Mouse (Mus musculus) stomach, embryonic 16.5 days (tissue): ENCODE measurements around the gene Ankmy1. TPM values are rescaled to one million over a fixed set of nuclear protein-coding genes. Genes with fewer than 3 reads are reported as not detected.

Source experiments
- ATAC-seq: fragments of 200-750 bp; cut with Nextera tagmentation; 2 replicates; pipeline ENCODE4 v1.8.0; 2017; ENCODE audit warnings: moderate number of reproducible peaks, moderate TSS enrichment; ENCODE audit not compliant: insufficient read depth, low FRiP score
- H3K27ac ChIP-seq: fragments of 300-500 bp; sonication (generic); 2 replicates; pipeline ENCODE4 v1.5.1; 2014; ENCODE audit warnings: low read length
- H3K27me3 ChIP-seq: fragments of 300-500 bp; sonication (generic); 2 replicates; pipeline ENCODE4 v1.6.1; 2014; ENCODE audit warnings: low read length, control low read depth, mixed read lengths; ENCODE audit not compliant: control insufficient read depth, insufficient read depth
- H3K36me3 ChIP-seq: fragments of 300-500 bp; sonication (generic); 2 replicates; pipeline ENCODE4 v1.6.1; 2014; ENCODE audit warnings: low read length; ENCODE audit not compliant: control insufficient read depth, insufficient read depth
- H3K4me1 ChIP-seq: fragments of 300-500 bp; sonication (generic); 2 replicates; pipeline ENCODE4 v1.6.1; 2014; ENCODE audit warnings: low read length, control low read depth, mixed read lengths; ENCODE audit not compliant: control insufficient read depth, insufficient read depth
- H3K4me2 ChIP-seq: fragments of 300-500 bp; sonication (generic); 2 replicates; pipeline ENCODE4 v1.6.1; 2014; ENCODE audit warnings: low read depth, low read length, mixed read lengths
- H3K4me3 ChIP-seq: fragments of 300-500 bp; sonication (generic); replicated peaks from 2 replicates; pipeline ENCODE4 v1.5.1; 2014; ENCODE audit warnings: mild to moderate bottlenecking, low read length
- H3K9ac ChIP-seq: fragments of 300-500 bp; sonication (generic); 2 replicates; pipeline ENCODE4 v1.6.1; 2014; ENCODE audit warnings: low read length
- H3K9me3 ChIP-seq: fragments of 300-500 bp; sonication (generic); replicated peaks from 2 replicates; pipeline ENCODE4 v1.6.1; 2016; ENCODE audit warnings: low read length, control low read depth; ENCODE audit not compliant: control insufficient read depth
- WGBS: fragments of 180-500 bp; shearing (Covaris S2); extraction: QIAGEN DNeasy Blood & Tissue Kit; methylation state at CpG from one replicate; pipeline ENCODE4 v1.1.7; 2014; 5-methylcytosine and 5-hydroxymethylcytosine counted together
- microRNA counts: library from miRNA; unstranded; fragments of <30 nt; microRNA quantifications from one replicate; lab custom pipeline; 2016
- microRNA-seq: library from miRNA; unstranded; fragments of <30 nt; microRNA quantifications from one replicate; pipeline ENCODE4, GENCODE M21; 2016
- polyA plus RNA-seq: library from polyadenylated mRNA; unstranded; fragments of >200 nt; fragmentation: Nextera tagmentation; extraction: Ambion mirVana; gene quantifications from 2 replicates; pipeline ENCODE4 v1.2.1, GENCODE M21; 2015

Ankmy1 gene
- polyA plus RNA-seq, 1 experiment from 2014 or later, result 0.23 TPM

- Histone ChIP-seq H3K4me3 (peak overlapping the region; percentile 80), H3K27ac (peak overlapping the region; percentile 10; the same call in 1 of the 2 replicates), H3K4me2 (peak overlapping the region; percentile 79), H3K4me1 (peaks cover 20% of the 10 kb centered on the region), H3K9me3 (no peaks in the 10 kb centered on the region), H3K27me3 (peaks cover 5% of the 10 kb centered on the region; the same call in 1 of the 2 replicates), H3K9ac (peak overlapping the region; percentile 91), H3K36me3 (no peaks in the 10 kb centered on the region)
- 9% methylated on average over 13 of the region's 13 CpGs for WGBS
- ATAC-seq, result no peak
Measured at GRCm38 (mm10) chr1:92830626-92831187, 72.0 kb downstream of the Ankmy1 start.

- H3K9ac ChIP-seq, result no peak overlapping the region
- no peak overlapping the region for H3K27ac ChIP-seq
- no peaks in the 10 kb centered on the region for H3K36me3 ChIP-seq
- 65% methylated on average over 5 of the region's 5 CpGs for WGBS
- no peaks in the 10 kb centered on the region for H3K9me3 ChIP-seq
- no peaks in the 10 kb centered on the region; the same call in 1 of the 2 replicates for H3K4me1 ChIP-seq
- H3K4me2 ChIP-seq, result no peak overlapping the region
- no peak for ATAC-seq
- H3K27me3 ChIP-seq, result no peaks in the 10 kb centered on the region
- H3K4me3 ChIP-seq, result no peak overlapping the region
Measured at GRCm38 (mm10) chr1:92815756-92816294, 86.9 kb downstream of the Ankmy1 start.

GRCm38 (mm10) chr1:92815100-92815499 lies 87.6 kb downstream of the Ankmy1 start:
- H3K9ac ChIP-seq, result no peak overlapping the region
- no peak for ATAC-seq
- no peak overlapping the region for H3K4me3 ChIP-seq
- no peaks in the 10 kb centered on the region for H3K27me3 ChIP-seq
- H3K4me1 ChIP-seq, result no peaks in the 10 kb centered on the region; the same call in 1 of the 2 replicates
- H3K4me2 ChIP-seq, result no peak overlapping the region
- 48% methylated on average over 9 of the region's 9 CpGs for WGBS
- H3K36me3 ChIP-seq, result no peaks in the 10 kb centered on the region
- no peaks in the 10 kb centered on the region for H3K9me3 ChIP-seq
- peak overlapping the region; percentile 7; the same call in 1 of the 2 replicates for H3K27ac ChIP-seq

- ATAC-seq, result peak; percentile 57
- WGBS, result 46% methylated on average over 5 of the region's 5 CpGs
- no peak overlapping the region for H3K9ac ChIP-seq
- no peak overlapping the region for H3K4me3 ChIP-seq
- H3K9me3 ChIP-seq, result no peaks in the 10 kb centered on the region
- no peaks in the 10 kb centered on the region for H3K36me3 ChIP-seq
- no peaks in the 10 kb centered on the region; the same call in 1 of the 2 replicates for H3K4me1 ChIP-seq
- H3K4me2 ChIP-seq, result no peak overlapping the region
- H3K27me3 ChIP-seq, result no peaks in the 10 kb centered on the region
- peak overlapping the region; percentile 7; the same call in 1 of the 2 replicates for H3K27ac ChIP-seq
Measured at GRCm38 (mm10) chr1:92814319-92814718, 88.4 kb downstream of the Ankmy1 start.

MicroRNA genes within 50 kb of the gene (microRNA counts, 519-probe panel; counts per million panel counts)
- microRNA mmu-miR-149 (lab: Ali Mortazavi, UCI), result 3,124 counts per million, percentile 72 among the panel's probes with 10 or more counts

Small RNA genes lying within 50 kb of the gene (microRNA-seq; reads per million reads assigned to microRNA genes)
- 4,353 reads per million, percentile 90 among the genes with 10 or more reads in this experiment for gene Mir149

Other genes starting within 250 kb of the Ankmy1 start
- 36.2 and 39.3 TPM in 2 replicates for gene Gpc1, start 71.3 kb downstream of the Ankmy1 start, polyA plus RNA-seq
- 11.4 and 11.9 TPM in 2 replicates for gene Dusp28, start 4.1 kb upstream of the Ankmy1 start, polyA plus RNA-seq
- gene Rnpepl1, start 7.9 kb upstream of the Ankmy1 start, polyA plus RNA-seq, result 15.0 and 16.1 TPM in 2 replicates
- gene Capn10, start 31.5 kb upstream of the Ankmy1 start, polyA plus RNA-seq, result 35.7 and 36.0 TPM in 2 replicates
- 8.7 and 8.9 TPM in 2 replicates for gene Gpr35, start 48.0 kb upstream of the Ankmy1 start, polyA plus RNA-seq
- gene Aqp12, start 103.4 kb upstream of the Ankmy1 start, polyA plus RNA-seq, result 11.4 and 15.0 TPM in 2 replicates
- 10.6 and 16.5 TPM in 2 replicates for gene Kif1a, start 199.0 kb upstream of the Ankmy1 start, polyA plus RNA-seq
- 0.47 and 0.53 TPM in 2 replicates for gene Agxt, start 232.3 kb upstream of the Ankmy1 start, polyA plus RNA-seq